Comparison of ENCODE assay signal across 9 mouse cellular contexts in genomic region chr7:100461621-100462151, GRCm38 (mm10). TPM values are rescaled to one million over a fixed set of nuclear protein-coding genes. Genes with fewer than 3 reads are reported as not detected.
DNase-seq lines count a peak whose midpoint lies in the region; ATAC-seq and TF ChIP-seq lines count a peak whose summit lies in the region.
"Had no signal": no experiment of that assay in that cellular context is flagged by ENCODE, and none has a peak within 500 bp of the region (broad histone marks: within the 10 kb centered on the region; RNA-seq: fewer than 3 reads in every experiment).

No protein-coding gene starts in this region.

- no peak for TF ChIP-seq CTCF in testis, adult 2 months (IDR thresholded peaks at IDR 0.05; ENCODE audit: control insufficient read depth, insufficient read depth, insufficient replicate concordance, low read depth, low read length)
- no peak for TF ChIP-seq CTCF in forebrain, postnatal 0 days (IDR thresholded peaks at IDR 0.05; ENCODE audit: low read depth)

- H3K9ac ChIP-seq in liver, embryonic 12.5 days, result peak overlapping the region; percentile 90
- H3K9ac ChIP-seq in forebrain, postnatal 0 days, result no peak overlapping the region
- H3K9ac ChIP-seq: limb, embryonic 12.5 days had no signal

- no peaks in the 10 kb centered on the region for H3K27me3 ChIP-seq in testis, adult 2 months (ENCODE audit: control insufficient read depth, insufficient read depth, low read length)
- no peaks in the 10 kb centered on the region for H3K27me3 ChIP-seq in liver, embryonic 12.5 days (replicated peaks)
- H3K27me3 ChIP-seq in forebrain, postnatal 0 days (ENCODE audit: insufficient read depth, low read length), result no peaks in the 10 kb centered on the region
- H3K27me3 ChIP-seq: limb, embryonic 12.5 days had no signal

- H3K4me1 ChIP-seq in testis, adult 2 months (ENCODE audit: control insufficient read depth, insufficient read depth, low read length), result peaks cover 6% of the 10 kb centered on the region; the same call in 1 of the 2 replicates
- peaks cover 93% of the 10 kb centered on the region for H3K4me1 ChIP-seq in liver, embryonic 12.5 days
- no peaks in the 10 kb centered on the region for H3K4me1 ChIP-seq in forebrain, postnatal 0 days (ENCODE audit: insufficient read depth)

- WGBS in liver, embryonic 12.5 days (ENCODE audit: insufficient replicate concordance), result 63% methylated on average over 6 of the region's 6 CpGs
- 76% methylated on average over 6 of the region's 6 CpGs for WGBS in forebrain, postnatal 0 days

- no peak overlapping the region for H3K4me3 ChIP-seq in testis, adult 2 months (ENCODE audit: control insufficient read depth, low read depth, low read length)
- no peak overlapping the region for H3K4me3 ChIP-seq in liver, embryonic 12.5 days
- no peak overlapping the region for H3K4me3 ChIP-seq in forebrain, postnatal 0 days (ENCODE audit: low read depth, low read length)
- H3K4me3 ChIP-seq: limb, embryonic 12.5 days had no signal

- peak overlapping the region; percentile 84; the same call in 1 of the 2 replicates for H3K4me2 ChIP-seq in liver, embryonic 12.5 days
- H3K4me2 ChIP-seq in forebrain, postnatal 0 days (ENCODE audit: low read depth), result no peak overlapping the region
- H3K4me2 ChIP-seq: limb, embryonic 12.5 days had no signal

- ATAC-seq in frontal cortex, adult (ENCODE audit: low TSS enrichment), result peak; percentile 71
- ATAC-seq in liver, embryonic 12.5 days, result no peak
- no peak for ATAC-seq in cerebellum, adult (ENCODE audit: insufficient number of reproducible peaks, low FRiP score, low TSS enrichment)
- ATAC-seq in forebrain, postnatal 0 days, result no peak

- TF ChIP-seq POLR2A in testis, adult 2 months (IDR thresholded peaks at IDR 0.05; ENCODE audit: control insufficient read depth, low read depth, low read length), result no peak

- H3K9me3 ChIP-seq in liver, embryonic 12.5 days (replicated peaks), result no peaks in the 10 kb centered on the region
- no peaks in the 10 kb centered on the region for H3K9me3 ChIP-seq in forebrain, postnatal 0 days (ENCODE audit: low read length)
- H3K9me3 ChIP-seq: limb, embryonic 12.5 days had no signal

- DNase-seq in testis, postnatal 10 days (ENCODE audit: low spot score), result no peak
- DNase-seq in kidney, adult 8-10 months, result peak; percentile 80 to 83
- peak; percentile 67 to 86 for DNase-seq in right cerebral cortex, postnatal 36 days (ENCODE audit: low spot score in 2 of 2)
- DNase-seq in forebrain, postnatal 0 days, result no peak

- H3K27ac ChIP-seq in testis, adult 2 months (ENCODE audit: control insufficient read depth, insufficient read depth, low read depth, low read length), result peak overlapping the region; percentile 67; the same call in 1 of the 2 replicates
- H3K27ac ChIP-seq in liver, embryonic 12.5 days, result peak overlapping the region; percentile 100
- no peak overlapping the region for H3K27ac ChIP-seq in forebrain, postnatal 0 days (ENCODE audit: low read depth, low read length)
- H3K27ac ChIP-seq: limb, embryonic 12.5 days had no signal

- no peaks in the 10 kb centered on the region; the same call in none of the 2 replicates for H3K36me3 ChIP-seq in testis, adult 2 months (ENCODE audit: control insufficient read depth, insufficient read depth, low read length)
- H3K36me3 ChIP-seq in liver, embryonic 12.5 days, result peaks cover 73% of the 10 kb centered on the region
- H3K36me3 ChIP-seq in forebrain, postnatal 0 days (ENCODE audit: insufficient read depth), result peaks cover 29% of the 10 kb centered on the region

RNA-seq across cellular contexts. Expression of gene Ucp3, which starts 11.1 kb away (rescaled TPM):
- polyA plus RNA-seq in testis, adult 2 months (2012; rRNA removed), result 0.73 and 1.2 TPM in 2 replicates
- polyA plus RNA-seq in liver, embryonic 12.5 days (2016; fragmentation: Nextera tagmentation; extraction: Ambion mirVana), result 0.10 TPM in 1 of 2 replicates, not detected in the other
- total RNA-seq in forebrain, postnatal 0 days (2014; rRNA removed), result 0.15 and 0.19 TPM in 2 replicates
- not detected in 2 replicates for polyA plus RNA-seq in forebrain, postnatal 0 days (2015; fragmentation: Nextera tagmentation; extraction: Ambion mirVana)
- polyA plus RNA-seq: limb, embryonic 12.5 days had no signal

RNA-seq across cellular contexts. Expression of gene Ucp2, which starts 31.5 kb away (rescaled TPM):
- 42.2 and 53.2 TPM in 2 replicates for polyA plus RNA-seq in testis, adult 2 months (2012; rRNA removed)
- 814 and 842 TPM in 2 replicates for polyA plus RNA-seq in liver, embryonic 12.5 days (2016; fragmentation: Nextera tagmentation; extraction: Ambion mirVana)
- 28.9 and 88.3 TPM in 2 replicates for total RNA-seq in forebrain, postnatal 0 days (2014; rRNA removed)
- polyA plus RNA-seq in forebrain, postnatal 0 days (2015; fragmentation: Nextera tagmentation; extraction: Ambion mirVana), result 83.6 and 106 TPM in 2 replicates

RNA-seq across cellular contexts. Expression of gene Dnajb13, which starts 53.1 kb away (rescaled TPM):
- polyA plus RNA-seq in testis, adult 2 months (2012; rRNA removed), result 528 and 538 TPM in 2 replicates
- polyA plus RNA-seq in liver, embryonic 12.5 days (2016; fragmentation: Nextera tagmentation; extraction: Ambion mirVana), result 2.5 TPM in 2 replicates
- 3.4 TPM in 2 replicates for total RNA-seq in forebrain, postnatal 0 days (2014; rRNA removed)
- 4.0 and 7.0 TPM in 2 replicates for polyA plus RNA-seq in forebrain, postnatal 0 days (2015; fragmentation: Nextera tagmentation; extraction: Ambion mirVana)

Comparison
In these comparisons a context has a peak if more than half of its experiments do, and no peak if none do; other contexts are left out.
1. DNase-seq: peak in kidney, adult 8-10 months (2 of 2) and right cerebral cortex, postnatal 36 days (2 of 2); none in testis, postnatal 10 days (single experiment) and forebrain, postnatal 0 days (single experiment).
2. RNA of gene Dnajb13, which starts 53.1 kb away (polyA plus RNA-seq): 528 to 538 TPM in testis, adult 2 months; 4.0 to 7.0 TPM in forebrain, postnatal 0 days and 2.5 TPM in liver, embryonic 12.5 days; every median in the first group is over 10 times any median in the second.